ENCODE assay signal across 12 mouse cellular contexts in genomic region chr10:111178024-111178423, GRCm38 (mm10). TPM values are rescaled to one million over a fixed set of nuclear protein-coding genes. Genes with fewer than 3 reads are reported as not detected.
DNase-seq lines count a peak whose midpoint lies in the region; ATAC-seq lines count a peak whose summit lies in the region.
"Had no signal": no experiment of that assay in that cellular context is flagged by ENCODE, and none has a peak within 500 bp of the region (broad histone marks: within the 10 kb centered on the region; RNA-seq: fewer than 3 reads in every experiment).

No protein-coding gene starts in this region.

- intact Hi-C loops in left cerebral cortex, postnatal 10 days (cut with DNase I), result no loop called here

- H3K27ac ChIP-seq in heart, embryonic 14.5 days (replicated peaks in 1 of 2; ENCODE audit: control insufficient read depth in 1 of 2, insufficient read depth in 1 of 2, low read depth in 2 of 2, low read length in 2 of 2), result peak overlapping the region in 1 of 2 experiments; percentile 41; a peak in 1 of 4 replicates
- no peak overlapping the region for H3K27ac ChIP-seq in heart, embryonic 12.5 days (ENCODE audit: poor library complexity, severe bottlenecking)
- no peak overlapping the region for H3K27ac ChIP-seq in forebrain, embryonic 16.5 days (ENCODE audit: low read length)
- H3K27ac ChIP-seq: midbrain, embryonic 12.5 days; stomach, postnatal 0 days had no signal

- H3K4me1 ChIP-seq in heart, embryonic 14.5 days (ENCODE audit: control insufficient read depth in 2 of 2, insufficient read depth in 2 of 2, low read length in 2 of 2), result peaks cover 20 to 72% of the 10 kb centered on the region in 2 experiments
- H3K4me1 ChIP-seq in heart, embryonic 12.5 days (replicated peaks), result peaks cover 66% of the 10 kb centered on the region
- H3K4me1 ChIP-seq in forebrain, embryonic 16.5 days (replicated peaks; ENCODE audit: control insufficient read depth, insufficient read depth, low read length), result no peaks in the 10 kb centered on the region; the same call in 1 of the 2 replicates

- no peak overlapping the region for H3K4me3 ChIP-seq in heart, embryonic 14.5 days (ENCODE audit: control insufficient read depth in 1 of 2, insufficient read depth in 1 of 2, low read depth in 1 of 2, low read length in 2 of 2)
- no peak overlapping the region for H3K4me3 ChIP-seq in heart, embryonic 12.5 days
- no peak overlapping the region for H3K4me3 ChIP-seq in forebrain, embryonic 16.5 days (replicated peaks; ENCODE audit: low read length)
- H3K4me3 ChIP-seq: midbrain, embryonic 12.5 days had no signal

- peak; percentile 82 for DNase-seq in brain, adult 2 months (ENCODE audit: low read depth, low spot score)
- DNase-seq in left cerebral cortex, postnatal 10 days (ENCODE audit: extremely low spot score in 1 of 2, low spot score in 2 of 2), result peak; percentile 26 to 40
- peak; percentile 42 for DNase-seq in right cerebral cortex, postnatal 25 days
- no peak for DNase-seq in spleen, postnatal 4 days (ENCODE audit: low spot score in 2 of 2)
- no peak for DNase-seq in spleen, postnatal 10 days (ENCODE audit: low spot score in 2 of 2)
- DNase-seq: lung, embryonic 14.5 days; retina, postnatal 1 day had no signal

- no peaks in the 10 kb centered on the region for H3K9me3 ChIP-seq in heart, embryonic 14.5 days (ENCODE audit: control insufficient read depth, low read length)
- H3K9me3 ChIP-seq in heart, embryonic 12.5 days (replicated peaks), result no peaks in the 10 kb centered on the region
- H3K9me3 ChIP-seq in forebrain, embryonic 16.5 days (ENCODE audit: control insufficient read depth, low read length), result no peaks in the 10 kb centered on the region
- H3K9me3 ChIP-seq: midbrain, embryonic 12.5 days had no signal

- no peaks in the 10 kb centered on the region for H3K36me3 ChIP-seq in heart, embryonic 14.5 days (ENCODE audit: control insufficient read depth, insufficient read depth, low read length)
- H3K36me3 ChIP-seq in heart, embryonic 12.5 days, result no peaks in the 10 kb centered on the region
- H3K36me3 ChIP-seq in forebrain, embryonic 16.5 days (ENCODE audit: control insufficient read depth, insufficient read depth), result no peaks in the 10 kb centered on the region
- H3K36me3 ChIP-seq: midbrain, embryonic 12.5 days had no signal

- no peak overlapping the region for H3K4me2 ChIP-seq in heart, embryonic 14.5 days (ENCODE audit: low read length)
- H3K4me2 ChIP-seq in heart, embryonic 12.5 days, result no peak overlapping the region
- no peak overlapping the region for H3K4me2 ChIP-seq in forebrain, embryonic 16.5 days (ENCODE audit: low read length)
- H3K4me2 ChIP-seq: lung, embryonic 14.5 days; midbrain, embryonic 12.5 days had no signal

- peak overlapping the region; percentile 21; the same call in 1 of the 2 replicates for H3K9ac ChIP-seq in heart, embryonic 14.5 days (ENCODE audit: low read length)
- H3K9ac ChIP-seq in heart, embryonic 12.5 days, result no peak overlapping the region
- no peak overlapping the region for H3K9ac ChIP-seq in forebrain, embryonic 16.5 days (replicated peaks; ENCODE audit: low read depth, low read length)
- H3K9ac ChIP-seq: lung, embryonic 14.5 days; midbrain, embryonic 12.5 days had no signal

- WGBS in heart, embryonic 14.5 days, result 79% methylated on average over 7 of the region's 7 CpGs
- 87% methylated on average over 7 of the region's 7 CpGs for WGBS in heart, embryonic 12.5 days
- 91% methylated on average over 7 of the region's 7 CpGs for WGBS in forebrain, embryonic 16.5 days

- H3K27me3 ChIP-seq in heart, embryonic 14.5 days (ENCODE audit: control insufficient read depth, insufficient read depth, low read length), result no peaks in the 10 kb centered on the region
- no peaks in the 10 kb centered on the region for H3K27me3 ChIP-seq in heart, embryonic 12.5 days (replicated peaks)
- no peaks in the 10 kb centered on the region for H3K27me3 ChIP-seq in forebrain, embryonic 16.5 days (replicated peaks; ENCODE audit: control insufficient read depth, insufficient read depth, low read length)
- H3K27me3 ChIP-seq: midbrain, embryonic 12.5 days had no signal

- ATAC-seq in heart, embryonic 14.5 days (ENCODE audit: insufficient number of reproducible peaks, insufficient read depth, low FRiP score, low read depth), result no peak
- ATAC-seq in heart, embryonic 12.5 days (ENCODE audit: insufficient number of reproducible peaks, low FRiP score), result no peak
- ATAC-seq in forebrain, embryonic 16.5 days, result no peak

RNA-seq across cellular contexts. Expression of gene Osbpl8, which starts 13.5 kb away (rescaled TPM):
- polyA plus RNA-seq in heart, embryonic 14.5 days (2014; fragmentation: Nextera tagmentation; extraction: Ambion mirVana), result 43.9 and 50.3 TPM in 2 replicates
- 35.3 and 37.0 TPM in 2 replicates for polyA plus RNA-seq in heart, embryonic 12.5 days (2016; fragmentation: Nextera tagmentation; extraction: Ambion mirVana)
- total RNA-seq in left cerebral cortex, postnatal 10 days (2021), result 10 to 100 TPM; 67.4 to 67.7 TPM
- 23.7 and 23.8 TPM in 2 replicates for polyA plus RNA-seq in forebrain, embryonic 16.5 days (2015; fragmentation: Nextera tagmentation; extraction: Ambion mirVana)

Comparison
In these comparisons a context has a peak if more than half of its experiments do, and no peak if none do; other contexts are left out.
1. DNase-seq: peak in brain, adult 2 months (single experiment), left cerebral cortex, postnatal 10 days (2 of 2) and right cerebral cortex, postnatal 25 days (single experiment); none in spleen, postnatal 4 days (0 of 2) and spleen, postnatal 10 days (0 of 2).